Mouse (Mus musculus): ENCODE measurements around the gene Srp9.

Srp9 gene

GRCm38 (mm10) chr1:182105023-182105422, 19.5 kb upstream of the Srp9 start:
- DNase-seq (ENCODE audit: low spot score in 2 of 2): no peak

- DNase-seq (ENCODE audit: low spot score in 2 of 2): no peak
Measured at GRCm38 (mm10) chr1:182107251-182107650, 17.3 kb upstream of the Srp9 start.

- DNase-seq (ENCODE audit: low spot score in 2 of 2): no peak
Measured at GRCm38 (mm10) chr1:182108397-182109099, 16.0 kb upstream of the Srp9 start.

- no peak for DNase-seq (ENCODE audit: low spot score in 2 of 2)
Measured at GRCm38 (mm10) chr1:182110185-182110584, 14.4 kb upstream of the Srp9 start.

- no peak for DNase-seq (ENCODE audit: low spot score in 2 of 2)
Measured at GRCm38 (mm10) chr1:182110708-182111385, 13.7 kb upstream of the Srp9 start.

- DNase-seq (ENCODE audit: low spot score in 2 of 2): no peak
Measured at GRCm38 (mm10) chr1:182111386-182112317, 12.9 kb upstream of the Srp9 start.

GRCm38 (mm10) chr1:182112385-182112784, 12.2 kb upstream of the Srp9 start:
- DNase-seq (ENCODE audit: low spot score in 2 of 2): no peak

GRCm38 (mm10) chr1:182113131-182113530, 11.4 kb upstream of the Srp9 start:
- DNase-seq (ENCODE audit: low spot score in 2 of 2): no peak

GRCm38 (mm10) chr1:182113587-182114500, 10.7 kb upstream of the Srp9 start:
- DNase-seq (ENCODE audit: low spot score in 2 of 2): no peak

- no peak for DNase-seq (ENCODE audit: low spot score in 2 of 2)
Measured at GRCm38 (mm10) chr1:182115197-182115596, 9.3 kb upstream of the Srp9 start.

GRCm38 (mm10) chr1:182115651-182116408, 8.7 kb upstream of the Srp9 start:
- peak in 1 of 2 experiments; percentile 31 for DNase-seq (ENCODE audit: low spot score in 2 of 2)

- DNase-seq (ENCODE audit: low spot score in 2 of 2): no peak
Measured at GRCm38 (mm10) chr1:182122413-182122812, 2.1 kb upstream of the Srp9 start.

- DNase-seq (ENCODE audit: low spot score in 2 of 2): peak; percentile 72 to 77
Measured at GRCm38 (mm10) chr1:182124924-182125368, 409 bp downstream of the Srp9 start.

GRCm38 (mm10) chr1:182130830-182131229, 6.3 kb downstream of the Srp9 start:
- no peak for DNase-seq (ENCODE audit: low spot score in 2 of 2)

GRCm38 (mm10) chr1:182137204-182138125, 12.9 kb downstream of the Srp9 start:
- no peak for DNase-seq (ENCODE audit: low spot score in 2 of 2)

- DNase-seq (ENCODE audit: low spot score in 2 of 2): no peak
Measured at GRCm38 (mm10) chr1:182138172-182138571, 13.6 kb downstream of the Srp9 start.

- no peak for DNase-seq (ENCODE audit: low spot score in 2 of 2)
Measured at GRCm38 (mm10) chr1:182139937-182140336, 15.4 kb downstream of the Srp9 start.

GRCm38 (mm10) chr1:182140370-182140769, 15.8 kb downstream of the Srp9 start:
- DNase-seq (ENCODE audit: low spot score in 2 of 2): peak; percentile 51 to 73

- DNase-seq (ENCODE audit: low spot score in 2 of 2): no peak
Measured at GRCm38 (mm10) chr1:182142725-182143124, 18.2 kb downstream of the Srp9 start.
